Mouse (Mus musculus): ENCODE measurements at regions not wholly inside any gene's neighbourhood (a gene's known extent, or its start where the extent isn't known, plus 50 kb on each side); places are given as distances from the start of the nearest gene placed in this dataset.

- no peak for DNase-seq (ENCODE audit: low spot score in 2 of 2)
These were observed 2121.0 kb downstream of the Gm37988 start for GRCm38 (mm10) chr1:6928658-6929057.

GRCm38 (mm10) chr1:6931876-6932275 lies 2124.2 kb downstream of the Gm37988 start:
- DNase-seq (ENCODE audit: low spot score in 2 of 2) = no peak

- DNase-seq (ENCODE audit: low spot score in 2 of 2) = no peak
These were observed 2162.1 kb downstream of the Gm37988 start for GRCm38 (mm10) chr1:6969838-6970237.

GRCm38 (mm10) chr1:6973749-6974327 lies 2166.1 kb downstream of the Gm37988 start:
- no peak for DNase-seq (ENCODE audit: low spot score in 2 of 2)

- DNase-seq (ENCODE audit: low spot score in 2 of 2) = no peak
These were observed 2171.9 kb downstream of the Gm37988 start for GRCm38 (mm10) chr1:6979626-6980025.

GRCm38 (mm10) chr1:6984226-6984625 lies 2176.5 kb downstream of the Gm37988 start:
- no peak for DNase-seq (ENCODE audit: low spot score in 2 of 2)

GRCm38 (mm10) chr1:6997611-6998010 lies 2189.9 kb downstream of the Gm37988 start:
- no peak for DNase-seq (ENCODE audit: low spot score in 2 of 2)

GRCm38 (mm10) chr1:7010184-7010583 lies 2202.5 kb downstream of the Gm37988 start:
- peak in 1 of 2 experiments; percentile 15 for DNase-seq (ENCODE audit: low spot score in 2 of 2)
